Mouse (Mus musculus) forebrain, embryonic 15.5 days (tissue): ENCODE measurements at regions not wholly inside any gene's neighbourhood (a gene's known extent, or its start where the extent isn't known, plus 50 kb on each side); places are given as distances from the start of the nearest gene placed in this dataset.
A peak's percentile ranks its signal among the peaks of the same experiment; 100 is the strongest.

Experiments used
- ATAC-seq: fragments of 200-750 bp; cut with Nextera tagmentation; replicated peaks from 2 replicates; pipeline ENCODE4 v1.8.0; 2017; ENCODE audit warnings: mild to moderate bottlenecking, moderate TSS enrichment, moderate library complexity
- H3K27ac ChIP-seq: fragments of 300-500 bp; sonication (generic); replicated peaks from 2 replicates; pipeline ENCODE4 v1.5.1; 2015; ENCODE audit warnings: mild to moderate bottlenecking, inconsistent platforms
- H3K27me3 ChIP-seq: fragments of 300-500 bp; sonication (generic); 2 replicates; pipeline ENCODE4 v1.6.1; 2015; ENCODE audit warnings: inconsistent platforms
- H3K36me3 ChIP-seq: fragments of 300-500 bp; sonication (generic); 2 replicates; pipeline ENCODE4 v1.6.1; 2015; ENCODE audit warnings: mild to moderate bottlenecking, inconsistent platforms
- H3K4me1 ChIP-seq: fragments of 300-500 bp; sonication (generic); 2 replicates; pipeline ENCODE4 v1.6.1; 2015; ENCODE audit warnings: inconsistent platforms
- H3K4me2 ChIP-seq: fragments of 300-500 bp; sonication (generic); replicated peaks from 2 replicates; pipeline ENCODE4 v1.6.1; 2015; ENCODE audit warnings: mild to moderate bottlenecking, inconsistent platforms
- H3K4me3 ChIP-seq: fragments of 300-500 bp; sonication (generic); 2 replicates; pipeline ENCODE4 v1.5.1; 2015; ENCODE audit warnings: mild to moderate bottlenecking, inconsistent platforms
- H3K9ac ChIP-seq: fragments of 300-500 bp; sonication (generic); replicated peaks from 2 replicates; pipeline ENCODE4 v1.6.1; 2015; ENCODE audit warnings: mild to moderate bottlenecking, inconsistent platforms
- H3K9me3 ChIP-seq: fragments of 300-500 bp; sonication (generic); 2 replicates; pipeline ENCODE4 v1.6.1; 2016; ENCODE audit warnings: inconsistent platforms
- WGBS: fragments of 180-500 bp; shearing (Covaris S2); methylation state at CpG from one replicate; pipeline ENCODE4 v1.1.7; 2015; ENCODE audit warnings: mixed read lengths; 5-methylcytosine and 5-hydroxymethylcytosine counted together

GRCm38 (mm10) chr5:58705561-58705960 is 987.8 kb downstream of the Pcdh7 start:
- WGBS = 67% methylated on average over 1 of the region's 1 CpGs
- no peak for ATAC-seq

GRCm38 (mm10) chr5:58712381-58712780 is 994.6 kb downstream of the Pcdh7 start:
- H3K4me2 ChIP-seq = no peak overlapping the region
- no peak overlapping the region for H3K27ac ChIP-seq
- H3K9me3 ChIP-seq = no peaks in the 10 kb centered on the region
- H3K4me1 ChIP-seq = no peaks in the 10 kb centered on the region
- H3K27me3 ChIP-seq = no peaks in the 10 kb centered on the region
- no peak for ATAC-seq
- no peak overlapping the region for H3K4me3 ChIP-seq
- WGBS = 35% methylated on average over 1 of the region's 1 CpGs
- H3K36me3 ChIP-seq = no peaks in the 10 kb centered on the region
- no peak overlapping the region for H3K9ac ChIP-seq

More at GRCm38 (mm10) chr5:58705561-58705960, 987.8 kb downstream of the Pcdh7 start:
- Histone ChIP-seq H3K36me3 (no peaks in the 10 kb centered on the region), H3K9me3 (no peaks in the 10 kb centered on the region), H3K27ac (no peak overlapping the region), H3K4me2 (no peak overlapping the region), H3K4me1 (no peaks in the 10 kb centered on the region), H3K9ac (no peak overlapping the region), H3K27me3 (no peaks in the 10 kb centered on the region), H3K4me3 (no peak overlapping the region)

GRCm38 (mm10) chr5:58733366-58733765 is 1015.6 kb downstream of the Pcdh7 start:
- ATAC-seq = no peak
- no peak overlapping the region for H3K9ac ChIP-seq
- 94% methylated on average over 3 of the region's 3 CpGs for WGBS

GRCm38 (mm10) chr5:58733961-58734360 is 1016.2 kb downstream of the Pcdh7 start:
- H3K9ac ChIP-seq = no peak overlapping the region
- no peaks in the 10 kb centered on the region for H3K9me3 ChIP-seq
- H3K4me1 ChIP-seq = peaks cover 6% of the 10 kb centered on the region
- no peak overlapping the region for H3K27ac ChIP-seq
- no peaks in the 10 kb centered on the region for H3K36me3 ChIP-seq
- ATAC-seq = no peak
- 85% methylated on average over 2 of the region's 2 CpGs for WGBS
- no peaks in the 10 kb centered on the region for H3K27me3 ChIP-seq
- H3K4me3 ChIP-seq = no peak overlapping the region
- H3K4me2 ChIP-seq = no peak overlapping the region

More at GRCm38 (mm10) chr5:58733366-58733765, 1015.6 kb downstream of the Pcdh7 start:
- Histone ChIP-seq H3K9me3 (no peaks in the 10 kb centered on the region), H3K27ac (no peak overlapping the region), H3K4me3 (no peak overlapping the region), H3K27me3 (no peaks in the 10 kb centered on the region), H3K36me3 (no peaks in the 10 kb centered on the region), H3K4me1 (peaks cover 6% of the 10 kb centered on the region), H3K4me2 (no peak overlapping the region)

- H3K27ac ChIP-seq = no peak overlapping the region
- no peaks in the 10 kb centered on the region for H3K9me3 ChIP-seq
- H3K4me1 ChIP-seq = peaks cover 6% of the 10 kb centered on the region
- no peaks in the 10 kb centered on the region for H3K36me3 ChIP-seq
- H3K4me2 ChIP-seq = no peak overlapping the region
- H3K9ac ChIP-seq = no peak overlapping the region
- ATAC-seq = no peak
- H3K4me3 ChIP-seq = no peak overlapping the region
- WGBS = 66% methylated on average over 9 of the region's 9 CpGs
- no peaks in the 10 kb centered on the region for H3K27me3 ChIP-seq
These were observed 1018.8 kb downstream of the Pcdh7 start for GRCm38 (mm10) chr5:58736610-58737009.

GRCm38 (mm10) chr5:58737264-58737883 is 1019.6 kb downstream of the Pcdh7 start:
- H3K4me2 ChIP-seq = no peak overlapping the region
- no peak overlapping the region for H3K4me3 ChIP-seq
- no peaks in the 10 kb centered on the region for H3K9me3 ChIP-seq
- H3K9ac ChIP-seq = no peak overlapping the region
- no peaks in the 10 kb centered on the region for H3K36me3 ChIP-seq
- peak overlapping the region; percentile 54 for H3K27ac ChIP-seq
- WGBS = 64% methylated on average over 4 of the region's 4 CpGs
- peak; percentile 62; the same call in 1 of the 2 replicates for ATAC-seq
- no peaks in the 10 kb centered on the region for H3K27me3 ChIP-seq
- peaks cover 6% of the 10 kb centered on the region for H3K4me1 ChIP-seq

- Histone ChIP-seq H3K27me3 (no peaks in the 10 kb centered on the region), H3K9me3 (no peaks in the 10 kb centered on the region), H3K4me2 (no peak overlapping the region), H3K4me1 (peaks cover 6% of the 10 kb centered on the region), H3K27ac (peak overlapping the region; percentile 54), H3K9ac (no peak overlapping the region), H3K4me3 (no peak overlapping the region), H3K36me3 (no peaks in the 10 kb centered on the region)
- 0 out of 2 replicates have a peak, but pooled peaks have one; percentile 31 for ATAC-seq
- WGBS = 56% methylated on average over 4 of the region's 4 CpGs
These were observed 1020.3 kb downstream of the Pcdh7 start for GRCm38 (mm10) chr5:58738041-58738440.

GRCm38 (mm10) chr5:58740759-58741158 is 1023.0 kb downstream of the Pcdh7 start:
- Histone ChIP-seq H3K9me3 (no peaks in the 10 kb centered on the region), H3K9ac (no peak overlapping the region), H3K27ac (0 out of 2 replicates have a peak overlapping the region, but pooled peaks have one; percentile 23), H3K36me3 (no peaks in the 10 kb centered on the region), H3K4me2 (no peak overlapping the region), H3K4me1 (peaks cover 6% of the 10 kb centered on the region), H3K4me3 (no peak overlapping the region), H3K27me3 (no peaks in the 10 kb centered on the region)
- peak; percentile 74 for ATAC-seq
- 44% methylated on average over 1 of the region's 1 CpGs for WGBS

GRCm38 (mm10) chr5:58747684-58748083 is 1029.9 kb downstream of the Pcdh7 start:
- 8% methylated on average over 6 of the region's 6 CpGs for WGBS
- no peak for ATAC-seq

GRCm38 (mm10) chr5:58751777-58752176 is 1034.0 kb downstream of the Pcdh7 start:
- no peaks in the 10 kb centered on the region for H3K9me3 ChIP-seq
- H3K36me3 ChIP-seq = no peaks in the 10 kb centered on the region
- H3K4me3 ChIP-seq = no peak overlapping the region
- H3K4me2 ChIP-seq = no peak overlapping the region
- H3K4me1 ChIP-seq = no peaks in the 10 kb centered on the region; the same call in 1 of the 2 replicates
- ATAC-seq = no peak
- H3K27me3 ChIP-seq = no peaks in the 10 kb centered on the region
- H3K27ac ChIP-seq = no peak overlapping the region
- no peak overlapping the region for H3K9ac ChIP-seq
- WGBS = 72% methylated on average over 6 of the region's 6 CpGs

More at GRCm38 (mm10) chr5:58747684-58748083, 1029.9 kb downstream of the Pcdh7 start:
- H3K9ac ChIP-seq = no peak overlapping the region
- no peak overlapping the region for H3K4me3 ChIP-seq
- H3K27me3 ChIP-seq = no peaks in the 10 kb centered on the region
- no peak overlapping the region for H3K4me2 ChIP-seq
- no peak overlapping the region for H3K27ac ChIP-seq
- H3K9me3 ChIP-seq = no peaks in the 10 kb centered on the region
- no peaks in the 10 kb centered on the region for H3K36me3 ChIP-seq
- no peaks in the 10 kb centered on the region; the same call in 1 of the 2 replicates for H3K4me1 ChIP-seq
